Mouse (Mus musculus) hindbrain, postnatal 0 days (tissue): ENCODE data around the gene Cbx5. TPM values are rescaled to one million over a fixed set of nuclear protein-coding genes. Genes with fewer than 3 reads are reported as not detected.

Experiments
- ATAC-seq: fragments of 200-750 bp; cut with Nextera tagmentation; 2 replicates; pipeline ENCODE4 v1.8.0; 2017; ENCODE audit warnings: mild to moderate bottlenecking, moderate TSS enrichment, moderate library complexity
- DNase-seq: peaks from one replicate; pipeline ENCODE4 v3.0.0-alpha.2; 2015; ENCODE audit warnings: low spot score
- H3K27ac ChIP-seq: fragments of 300-500 bp; sonication (generic); 2 replicates; pipeline ENCODE4 v1.5.1; 2014; ENCODE audit warnings: mild to moderate bottlenecking
- H3K27me3 ChIP-seq: fragments of 300-500 bp; sonication (generic); 2 replicates; pipeline ENCODE4 v1.6.1; 2014; ENCODE audit warnings: low read length, mixed read lengths; ENCODE audit not compliant: insufficient read depth
- H3K36me3 ChIP-seq: fragments of 300-500 bp; sonication (generic); 2 replicates; pipeline ENCODE4 v1.6.1; 2014; ENCODE audit warnings: low read length, mixed read lengths; ENCODE audit not compliant: insufficient read depth
- H3K4me1 ChIP-seq: fragments of 300-500 bp; sonication (generic); 2 replicates; pipeline ENCODE4 v1.6.1; 2014; ENCODE audit warnings: antibody characterized with exemption, low read length, mixed read lengths; ENCODE audit not compliant: insufficient read depth
- H3K4me2 ChIP-seq: fragments of 300-500 bp; sonication (generic); 2 replicates; pipeline ENCODE4 v1.6.1; 2014; ENCODE audit warnings: low read depth, mild to moderate bottlenecking, low read length, moderate library complexity, mixed read lengths
- H3K4me3 ChIP-seq: fragments of 300-500 bp; sonication (generic); 2 replicates; pipeline ENCODE4 v1.5.1; 2014; ENCODE audit warnings: low read length
- H3K9ac ChIP-seq: fragments of 300-500 bp; sonication (generic); replicated peaks from 2 replicates; pipeline ENCODE4 v1.6.1; 2014; ENCODE audit warnings: mild to moderate bottlenecking, low read length, moderate library complexity, mixed read lengths
- H3K9me3 ChIP-seq: fragments of 300-500 bp; sonication (generic); 2 replicates; pipeline ENCODE4 v1.6.1; 2016; ENCODE audit warnings: low read length, mixed read lengths
- CTCF ChIP-seq: IDR thresholded peaks from 2 replicates; pipeline ENCODE4 v1.5.1; 2016; ENCODE audit warnings: antibody characterized with exemption, control low read depth, low read depth
- WGBS: fragments of 180-500 bp; shearing (Covaris S2); extraction: QIAGEN DNeasy Blood & Tissue Kit; methylation state at CpG from one replicate; pipeline ENCODE4 v1.1.7; 2014; 5-methylcytosine and 5-hydroxymethylcytosine counted together
- polyA plus RNA-seq: library from polyadenylated mRNA; unstranded; fragments of >200 nt; fragmentation: Nextera tagmentation; extraction: Ambion mirVana; gene quantifications from 2 replicates; pipeline ENCODE4 v1.2.1, GENCODE M21; 2015
- total RNA-seq: library from RNA; depleted of rRNA; stranded (reverse); fragments of >200 nt; gene quantifications from 2 replicates; pipeline ENCODE4 v1.2.3, GENCODE M21; 2014

The Cbx5 gene
- total and polyA plus RNA-seq, 2 experiments from 2014 or later = 98.1 to 134 TPM

DNA sequence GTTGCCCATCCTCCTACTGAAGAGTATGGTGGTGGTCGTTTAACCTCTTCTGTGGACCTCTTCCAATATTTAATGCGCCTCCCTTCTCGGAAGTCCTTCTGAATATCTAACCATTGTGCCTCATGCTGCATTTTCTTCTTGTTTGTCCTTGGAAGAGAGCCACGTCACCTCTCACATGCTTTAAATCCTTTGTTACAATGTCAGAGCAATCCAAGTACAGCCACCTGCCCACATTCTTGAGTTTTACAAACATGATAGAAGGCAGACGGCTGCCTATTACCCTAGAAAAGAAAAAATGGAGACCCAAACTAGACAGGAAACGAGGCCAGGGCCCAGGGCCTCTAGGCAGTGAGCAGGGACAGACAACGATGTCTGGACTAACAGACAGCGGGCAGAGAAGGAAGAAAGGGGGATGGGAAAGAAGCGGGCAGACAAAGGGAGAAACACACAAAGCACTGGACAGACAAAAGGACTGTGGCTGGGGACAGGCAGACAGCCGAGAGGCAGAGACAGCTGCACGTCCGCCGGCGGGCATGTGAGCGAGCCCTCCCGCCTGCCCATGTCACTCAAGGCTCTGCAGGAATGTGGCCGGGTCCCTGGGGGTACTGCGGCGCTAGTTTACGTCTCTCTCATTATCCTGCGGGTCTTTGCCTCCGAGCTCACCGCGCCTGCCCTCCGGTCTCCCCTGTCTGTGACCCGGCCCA, 69.9 kb downstream of the Cbx5 start:
- no peak for TF ChIP-seq CTCF
- DNase-seq (no peak), ATAC-seq (no peak)
- no peaks in the 10 kb centered on the region for H3K9me3 ChIP-seq
- peak overlapping the region; percentile 92 for H3K4me2 ChIP-seq
- H3K27me3 ChIP-seq = peaks cover 44% of the 10 kb centered on the region
- H3K36me3 ChIP-seq = no peaks in the 10 kb centered on the region
- peak overlapping the region; percentile 51; the same call in 1 of the 2 replicates for H3K9ac ChIP-seq
- H3K27ac ChIP-seq = 0 out of 2 replicates have a peak overlapping the region, but pooled peaks have one; percentile 51
- no peaks in the 10 kb centered on the region for H3K4me1 ChIP-seq
- WGBS = 3% methylated on average over 26 of the region's 26 CpGs
- H3K4me3 ChIP-seq = peak overlapping the region; percentile 47

DNA sequence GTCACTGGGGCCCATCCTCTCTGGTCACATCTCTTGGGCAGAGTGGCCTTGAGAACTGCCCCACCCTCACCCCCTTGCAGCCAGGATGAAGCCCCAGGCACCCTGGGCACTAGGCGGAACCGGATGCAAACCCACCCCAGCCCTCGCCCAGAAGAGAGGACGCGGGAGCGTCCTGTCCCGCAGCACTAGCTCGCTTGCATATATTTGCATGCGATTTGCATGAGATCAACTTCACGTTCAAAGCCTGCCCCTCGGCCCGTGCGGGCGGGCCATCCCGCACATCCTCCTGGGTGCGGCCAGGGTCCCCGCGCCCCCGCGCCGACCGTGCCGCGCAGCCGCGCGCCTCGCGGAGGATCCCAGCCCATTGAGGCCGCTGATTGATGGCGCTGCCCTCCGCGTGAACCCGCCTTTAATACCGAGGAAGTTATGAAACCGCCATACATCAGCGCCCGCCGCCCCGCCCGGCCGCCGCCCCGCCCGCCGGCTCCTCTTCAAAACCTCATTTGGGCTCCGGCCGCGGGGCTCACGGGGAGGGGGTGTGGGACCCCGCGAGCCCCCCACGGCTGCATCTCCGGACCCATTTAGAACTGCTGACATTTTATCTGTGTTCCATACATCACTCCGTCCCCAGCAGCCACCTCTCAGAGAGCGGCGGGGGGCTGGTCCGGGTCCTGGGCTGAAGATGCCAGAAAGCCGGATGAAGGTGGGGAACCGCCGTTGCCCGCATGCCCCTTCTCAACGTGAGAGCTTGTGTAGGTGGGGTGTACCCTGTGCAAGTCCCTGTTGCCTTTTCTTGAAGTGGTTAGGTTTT, 70.6 kb downstream of the Cbx5 start:
- DNase-seq (no peak), ATAC-seq (0 out of 2 replicates have a peak, but pooled peaks have one; percentile 13)
- H3K9me3 ChIP-seq = no peaks in the 10 kb centered on the region
- H3K4me2 ChIP-seq = peak overlapping the region; percentile 92
- 2% methylated on average over 61 of the region's 63 CpGs for WGBS
- peaks cover 38% of the 10 kb centered on the region for H3K27me3 ChIP-seq
- no peaks in the 10 kb centered on the region for H3K4me1 ChIP-seq
- H3K9ac ChIP-seq = peak overlapping the region; percentile 51
- H3K4me3 ChIP-seq = peak overlapping the region; percentile 47
- H3K27ac ChIP-seq = peak overlapping the region; percentile 51; the same call in 1 of the 2 replicates
- H3K36me3 ChIP-seq = no peaks in the 10 kb centered on the region
- no peak for TF ChIP-seq CTCF

GRCm38 (mm10) chr15:103167786-103168185, 71.8 kb downstream of the Cbx5 start:
- Histone ChIP-seq H3K9me3 (no peaks in the 10 kb centered on the region), H3K4me1 (no peaks in the 10 kb centered on the region; the same call in 1 of the 2 replicates), H3K4me3 (no peak overlapping the region), H3K27ac (no peak overlapping the region), H3K4me2 (no peak overlapping the region), H3K9ac (no peak overlapping the region), H3K27me3 (peaks cover 32% of the 10 kb centered on the region), H3K36me3 (no peaks in the 10 kb centered on the region)
- no peak for TF ChIP-seq CTCF
- WGBS = 34% methylated on average over 3 of the region's 3 CpGs
- ATAC-seq (no peak), DNase-seq (no peak)

GRCm38 (mm10) chr15:103167042-103167615, 72.5 kb downstream of the Cbx5 start, which contains the start of gene Smug1:
TSS of gene Smug1 (minus strand) at chr15:103167092.
- Histone ChIP-seq H3K36me3 (no peaks in the 10 kb centered on the region), H3K27me3 (peaks cover 28% of the 10 kb centered on the region), H3K4me1 (peaks cover 3% of the 10 kb centered on the region; the same call in 1 of the 2 replicates), H3K4me3 (no peak within 1 kb of the TSS), H3K27ac (no peak within 1 kb of the TSS), H3K4me2 (no peak within 1 kb of the TSS), H3K9me3 (no peaks in the 10 kb centered on the region), H3K9ac (no peak within 1 kb of the TSS)
- no peak for DNase-seq
- WGBS = 40% methylated on average over 6 of the region's 6 CpGs
- ATAC-seq = no peak
- no peak for TF ChIP-seq CTCF

- Histone ChIP-seq H3K9ac (no peak overlapping the region), H3K4me2 (no peak overlapping the region)
- WGBS = 25% methylated on average over 5 of the region's 5 CpGs
Measured at GRCm38 (mm10) chr15:103165924-103166323, 73.7 kb downstream of the Cbx5 start.

DNA sequence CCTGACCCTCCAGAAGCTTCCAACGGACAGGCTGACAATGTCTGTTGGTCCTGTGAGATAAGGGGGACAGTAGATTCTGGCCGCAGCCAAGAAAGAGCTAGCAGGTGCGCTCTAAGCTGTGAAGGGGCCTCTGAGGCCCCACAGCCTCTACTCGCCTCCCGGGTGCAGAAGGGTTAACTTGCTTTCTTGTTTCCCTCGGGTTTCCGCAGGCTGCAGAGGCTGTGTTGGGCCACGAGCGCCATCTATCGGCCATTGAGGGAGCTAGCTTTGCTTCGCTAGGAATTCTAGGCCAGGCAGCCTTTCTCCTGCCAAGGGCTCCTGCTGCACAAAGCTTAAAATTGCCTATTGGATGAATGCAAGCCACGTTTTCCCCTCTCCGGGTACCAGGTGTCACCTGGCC, 74.2 kb downstream of the Cbx5 start:
- H3K4me1 ChIP-seq = peaks cover 3% of the 10 kb centered on the region; the same call in 1 of the 2 replicates
- no peak overlapping the region for H3K27ac ChIP-seq

More at GRCm38 (mm10) chr15:103165924-103166323, 73.7 kb downstream of the Cbx5 start:
- no peak for TF ChIP-seq CTCF
- no peak for ATAC-seq
- H3K27ac ChIP-seq = no peak overlapping the region
- H3K4me1 ChIP-seq = peaks cover 3% of the 10 kb centered on the region; the same call in 1 of the 2 replicates
- no peaks in the 10 kb centered on the region for H3K36me3 ChIP-seq
- H3K4me3 ChIP-seq = no peak overlapping the region
- H3K9me3 ChIP-seq = no peaks in the 10 kb centered on the region
- peaks cover 16% of the 10 kb centered on the region for H3K27me3 ChIP-seq
- DNase-seq = no peak

More for the DNA sequence above, 74.2 kb downstream of the Cbx5 start:
- Histone ChIP-seq H3K27me3 (peaks cover 13% of the 10 kb centered on the region), H3K4me2 (no peak overlapping the region), H3K36me3 (no peaks in the 10 kb centered on the region), H3K9me3 (no peaks in the 10 kb centered on the region), H3K9ac (no peak overlapping the region), H3K4me3 (no peak overlapping the region)
- TF ChIP-seq CTCF = peak; percentile 98
- peak; percentile 39; the same call in 1 of the 2 replicates for ATAC-seq
- 1% methylated on average over 13 of the region's 13 CpGs for WGBS
- DNase-seq = peak; percentile 96
